Mouse (Mus musculus) T-helper 17 cell (primary cell): ENCODE data around the gene Gm21834.

Source experiments
- in situ Hi-C, 2 experiments: fragments of 300-600 bp; cut with MboI, MseI; formaldehyde crosslinking; loops; 1 replicate in 1 of 2; 2 replicates in 1 of 2; pipeline ENCODE4 v1.15.1; 2025; ENCODE audit warnings: high pct_unique_total_duplicates in 2 of 2

Gm21834 gene

GRCm38 (mm10) chr17:57742119-57742518 is at the start of gene Gm21834:
Gene Gm21834 (minus strand): TSS chr17:57742219.
- in situ Hi-C loops: no loop called here

- in situ Hi-C loops: no loop called here
Measured at GRCm38 (mm10) chr17:57788161-57788799, 46.3 kb upstream of the Gm21834 start.

- in situ Hi-C loops: loop anchor here in 1 of 2 experiments (25.0 kb wide), 1 partner anchor 1141 kb away; no protein-coding TSS in a partner anchor
Measured at GRCm38 (mm10) chr17:57770904-57771303, 28.9 kb upstream of the Gm21834 start.

GRCm38 (mm10) chr17:57768622-57769610 is 26.9 kb upstream of the Gm21834 start, which contains the start of gene Cntnap5c:
Gene Cntnap5c (plus strand): TSS chr17:57769570.
- in situ Hi-C loops: loop anchor here in 1 of 2 experiments (25.0 kb wide), 1 partner anchor 1143 kb away; no protein-coding TSS in a partner anchor

GRCm38 (mm10) chr17:57767306-57767705 is 25.3 kb upstream of the Gm21834 start:
- in situ Hi-C loops: loop anchor here in 1 of 2 experiments (25.0 kb wide), 1 partner anchor 1145 kb away; no protein-coding TSS in a partner anchor

- in situ Hi-C loops: loop anchor here in 1 of 2 experiments (25.0 kb wide), 1 partner anchor 1154 kb away; no protein-coding TSS in a partner anchor
Measured at GRCm38 (mm10) chr17:57758033-57758432, 16.0 kb upstream of the Gm21834 start.

GRCm38 (mm10) chr17:57694791-57695190 is 47.2 kb downstream of the Gm21834 start:
- in situ Hi-C loops: loop anchor here in 1 of 2 experiments (10.0 kb wide), 1 partner anchor 1710 kb away; no protein-coding TSS in a partner anchor
